Mouse (Mus musculus) forebrain, postnatal 0 days (tissue): Measurements from ENCODE around the gene Retreg3. TPM values are rescaled to one million over a fixed set of nuclear protein-coding genes. Genes with fewer than 3 reads are reported as not detected.
"Not testable (repeated sequence)": the region's sequence is repeated elsewhere in the genome, so short reads cannot be mapped to it uniquely, and the experiment has no call there.

Experiments used
- ATAC-seq: fragments of 200-750 bp; cut with Nextera tagmentation; 2 replicates; pipeline ENCODE4 v1.8.0; 2017; ENCODE audit warnings: mild to moderate bottlenecking, moderate library complexity
- DNase-seq: peaks from one replicate; pipeline ENCODE4 v3.0.0-alpha.2; 2015
- H3K27ac ChIP-seq: fragments of 300-500 bp; sonication (generic); 2 replicates; pipeline ENCODE4 v1.5.1; 2014; ENCODE audit warnings: low read depth, mild to moderate bottlenecking, antibody characterized with exemption, low read length, moderate library complexity, mixed read lengths
- H3K27me3 ChIP-seq: fragments of 300-500 bp; sonication (generic); 2 replicates; pipeline ENCODE4 v1.6.1; 2014; ENCODE audit warnings: mild to moderate bottlenecking, low read length, mixed read lengths; ENCODE audit not compliant: insufficient read depth
- H3K36me3 ChIP-seq: fragments of 300-500 bp; sonication (generic); 2 replicates; pipeline ENCODE4 v1.6.1; 2014; ENCODE audit warnings: mild to moderate bottlenecking, moderate library complexity; ENCODE audit not compliant: insufficient read depth
- H3K4me1 ChIP-seq: fragments of 300-500 bp; sonication (generic); 2 replicates; pipeline ENCODE4 v1.6.1; 2014; ENCODE audit warnings: antibody characterized with exemption; ENCODE audit not compliant: insufficient read depth
- H3K4me2 ChIP-seq: fragments of 300-500 bp; sonication (generic); 2 replicates; pipeline ENCODE4 v1.6.1; 2014; ENCODE audit warnings: low read depth, mild to moderate bottlenecking, moderate library complexity
- H3K4me3 ChIP-seq: fragments of 300-500 bp; sonication (generic); 2 replicates; pipeline ENCODE4 v1.5.1; 2014; ENCODE audit warnings: low read depth, low read length, mixed read lengths
- H3K9ac ChIP-seq: fragments of 300-500 bp; sonication (generic); 2 replicates; pipeline ENCODE4 v1.6.1; 2014; ENCODE audit warnings: mild to moderate bottlenecking
- H3K9me3 ChIP-seq: fragments of 300-500 bp; sonication (generic); 2 replicates; pipeline ENCODE4 v1.6.1; 2016; ENCODE audit warnings: low read length
- CTCF ChIP-seq: sonication (generic); IDR thresholded peaks from 2 replicates; pipeline ENCODE4 v1.5.1; 2016; ENCODE audit warnings: antibody characterized with exemption, control low read depth, low read depth
- WGBS: fragments of 180-500 bp; shearing (Covaris S2); extraction: QIAGEN DNeasy Blood & Tissue Kit; methylation state at CpG from one replicate; pipeline ENCODE4 v1.1.7; 2014; 5-methylcytosine and 5-hydroxymethylcytosine counted together
- polyA plus RNA-seq: library from polyadenylated mRNA; unstranded; fragments of >200 nt; fragmentation: Nextera tagmentation; extraction: Ambion mirVana; gene quantifications from 2 replicates; pipeline ENCODE4 v1.2.1, GENCODE M21; 2015
- total RNA-seq: library from RNA; depleted of rRNA; stranded (reverse); fragments of >200 nt; gene quantifications from 2 replicates; pipeline ENCODE4 v1.2.3, GENCODE M21; 2014

Retreg3 gene
- total and polyA plus RNA-seq, 2 experiments from 2014 or later = 23.2 to 59.0 TPM

DNA sequence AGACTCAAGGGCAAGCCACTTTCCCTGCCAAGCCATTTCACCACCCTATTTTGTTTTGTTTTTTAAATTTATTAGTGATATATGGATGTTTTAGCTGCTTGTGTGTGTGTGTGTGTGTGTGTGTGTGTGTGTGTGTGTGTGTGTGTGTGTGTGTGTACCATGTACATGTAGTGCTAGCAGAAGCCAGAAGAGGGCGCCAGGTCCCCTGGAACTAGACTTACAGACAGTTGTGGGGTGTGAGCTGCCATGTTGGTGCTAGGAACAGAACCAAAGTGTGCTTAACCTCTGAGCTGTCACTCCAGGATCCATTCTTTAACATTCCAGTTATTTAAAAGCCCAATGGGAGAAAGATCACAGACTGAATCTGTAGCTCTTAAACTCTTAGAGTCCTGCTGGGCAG lies 7.4 kb upstream of the Retreg3 start:
- Histone ChIP-seq H3K9me3 (no peaks in the 10 kb centered on the region), H3K27ac (no peak overlapping the region), H3K4me2 (no peak overlapping the region), H3K4me3 (no peak overlapping the region), H3K27me3 (no peaks in the 10 kb centered on the region), H3K4me1 (no peaks in the 10 kb centered on the region), H3K9ac (no peak overlapping the region), H3K36me3 (peaks cover 32% of the 10 kb centered on the region)
- ATAC-seq (no peak), DNase-seq (no peak)
- WGBS = 78% methylated on average over 1 of the region's 1 CpGs
- peak; percentile 33 for TF ChIP-seq CTCF

DNA sequence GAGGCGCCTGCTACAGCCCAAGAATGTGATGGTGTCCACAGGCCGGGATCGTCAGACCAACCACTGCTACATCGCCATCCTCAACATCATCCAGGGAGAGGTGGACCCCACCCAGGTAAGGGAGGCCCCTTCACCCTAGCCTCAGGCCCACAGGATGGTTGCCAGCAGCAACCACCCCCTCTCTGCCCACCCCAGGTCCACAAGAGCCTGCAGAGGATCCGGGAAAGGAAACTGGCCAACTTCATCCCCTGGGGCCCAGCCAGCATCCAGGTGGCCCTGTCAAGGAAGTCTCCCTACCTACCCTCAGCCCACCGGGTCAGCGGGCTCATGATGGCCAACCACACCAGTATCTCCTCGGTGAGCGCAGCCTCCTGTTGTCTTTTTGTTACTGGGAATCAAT lies 5.3 kb upstream of the Retreg3 start:
- not testable (repeated sequence) for H3K9me3 ChIP-seq, DNase-seq, H3K4me3 ChIP-seq, H3K9ac ChIP-seq, H3K4me2 ChIP-seq, H3K4me1 ChIP-seq, H3K27ac ChIP-seq, ATAC-seq, H3K27me3 ChIP-seq
- WGBS = 97% methylated on average over 7 of the region's 9 CpGs
- peaks cover 32% of the 10 kb centered on the region for H3K36me3 ChIP-seq

DNA sequence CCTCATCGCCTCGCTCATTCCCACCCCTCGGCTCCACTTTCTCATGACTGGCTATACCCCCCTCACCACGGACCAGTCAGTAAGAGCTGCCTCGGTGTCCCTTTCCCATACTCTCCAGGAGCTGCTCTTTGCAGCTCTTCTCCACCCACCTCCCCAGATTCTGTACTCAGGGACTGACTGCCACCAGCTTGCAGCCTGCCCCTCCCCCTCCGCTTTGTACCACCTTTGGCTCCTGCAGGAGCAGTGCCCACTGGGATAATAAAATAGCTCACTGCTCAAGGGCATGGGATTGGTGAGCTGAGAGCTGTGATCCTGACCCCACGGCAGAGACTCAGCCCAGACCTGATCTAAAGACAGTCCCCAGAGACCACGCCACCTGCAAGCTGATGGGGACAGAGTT lies 4.8 kb upstream of the Retreg3 start:
- not testable (repeated sequence) for ATAC-seq, H3K4me3 ChIP-seq, H3K9ac ChIP-seq, H3K27me3 ChIP-seq, H3K4me2 ChIP-seq, H3K9me3 ChIP-seq, DNase-seq, H3K27ac ChIP-seq, H3K4me1 ChIP-seq
- 97% methylated on average over 8 of the region's 8 CpGs for WGBS
- peaks cover 32% of the 10 kb centered on the region for H3K36me3 ChIP-seq

DNA sequence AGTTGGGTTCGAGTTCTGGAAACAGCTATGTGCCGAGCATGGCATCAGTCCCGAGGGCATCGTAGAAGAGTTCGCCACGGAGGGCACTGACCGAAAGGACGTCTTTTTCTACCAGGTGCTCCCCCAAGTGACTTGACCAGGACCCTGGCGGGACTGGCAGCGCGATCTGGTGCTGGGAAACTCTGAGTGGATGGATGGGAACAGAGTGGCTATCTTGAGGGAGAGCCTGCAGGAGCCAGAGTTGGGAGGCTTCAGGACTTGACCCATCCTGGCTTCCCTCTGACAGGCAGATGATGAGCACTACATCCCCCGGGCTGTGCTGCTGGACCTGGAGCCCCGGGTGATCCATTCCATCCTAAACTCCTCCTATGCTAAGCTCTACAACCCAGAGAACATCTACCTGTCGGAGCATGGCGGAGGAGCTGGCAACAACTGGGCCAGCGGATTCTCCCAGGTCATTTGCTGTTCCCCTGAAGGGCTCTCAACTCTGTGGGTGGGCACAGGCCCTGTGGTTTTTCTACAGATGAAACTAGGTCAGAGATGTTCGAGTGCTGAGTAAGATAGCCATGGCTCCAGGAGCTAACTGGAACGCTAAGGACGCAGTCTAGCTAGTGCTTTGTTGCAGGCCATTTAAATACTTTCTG lies 974 bp upstream of the Retreg3 start:
- peaks cover 17% of the 10 kb centered on the region for H3K4me1 ChIP-seq
- H3K9me3 ChIP-seq = no peaks in the 10 kb centered on the region
- no peaks in the 10 kb centered on the region for H3K27me3 ChIP-seq
- H3K9ac ChIP-seq = peak overlapping the region; percentile 74
- DNase-seq (no peak), ATAC-seq (no peak)
- peaks cover 22% of the 10 kb centered on the region for H3K36me3 ChIP-seq
- peak overlapping the region; percentile 75 for H3K4me3 ChIP-seq
- 21% methylated on average over 19 of the region's 19 CpGs for WGBS
- H3K4me2 ChIP-seq = peak overlapping the region; percentile 88
- no peak for TF ChIP-seq CTCF
- peak overlapping the region; percentile 81; the same call in 1 of the 2 replicates for H3K27ac ChIP-seq

DNA sequence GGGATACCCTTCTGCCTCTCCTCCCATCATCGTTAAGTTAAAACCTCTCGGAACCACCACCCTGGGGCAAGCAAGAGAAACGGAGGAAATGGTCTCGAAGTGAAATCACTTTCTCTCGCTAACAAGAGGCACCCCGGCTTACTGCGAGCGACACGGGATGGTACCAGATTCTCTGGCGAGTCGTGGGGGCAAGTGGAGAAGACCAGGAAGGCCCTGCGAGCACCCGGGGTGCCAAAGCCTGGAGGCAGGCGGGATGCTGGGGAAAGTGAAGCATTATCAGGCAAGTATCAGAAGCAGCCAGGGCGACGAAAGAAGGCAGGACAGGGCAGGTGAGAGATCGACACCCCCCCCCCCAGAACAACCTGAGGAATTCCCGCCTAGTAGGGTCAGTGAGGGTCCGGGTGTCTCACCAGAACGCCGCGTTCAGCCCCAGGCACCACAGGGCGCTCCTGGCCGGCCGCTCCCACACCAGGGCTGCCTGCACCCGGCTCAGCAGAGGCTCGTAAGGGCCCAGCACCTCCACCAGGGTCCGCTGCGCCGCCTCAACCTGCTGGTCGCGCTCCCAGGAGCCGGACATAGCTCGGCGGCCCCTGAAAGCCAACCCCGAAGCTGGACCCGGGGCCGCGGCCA lies 447 bp downstream of the Retreg3 start:
- under 1% methylated on average over 39 of the region's 39 CpGs for WGBS
- Histone ChIP-seq H3K4me1 (peaks cover 17% of the 10 kb centered on the region), H3K4me2 (peak overlapping the region; percentile 87), H3K27me3 (no peaks in the 10 kb centered on the region), H3K36me3 (peaks cover 12% of the 10 kb centered on the region; the same call in 1 of the 2 replicates), H3K27ac (peak overlapping the region; percentile 94), H3K4me3 (peak overlapping the region; percentile 75), H3K9me3 (no peaks in the 10 kb centered on the region), H3K9ac (peak overlapping the region; percentile 94)
- DNase-seq (no peak), ATAC-seq (peak; percentile 66)
- TF ChIP-seq CTCF = peak; percentile 47

DNA sequence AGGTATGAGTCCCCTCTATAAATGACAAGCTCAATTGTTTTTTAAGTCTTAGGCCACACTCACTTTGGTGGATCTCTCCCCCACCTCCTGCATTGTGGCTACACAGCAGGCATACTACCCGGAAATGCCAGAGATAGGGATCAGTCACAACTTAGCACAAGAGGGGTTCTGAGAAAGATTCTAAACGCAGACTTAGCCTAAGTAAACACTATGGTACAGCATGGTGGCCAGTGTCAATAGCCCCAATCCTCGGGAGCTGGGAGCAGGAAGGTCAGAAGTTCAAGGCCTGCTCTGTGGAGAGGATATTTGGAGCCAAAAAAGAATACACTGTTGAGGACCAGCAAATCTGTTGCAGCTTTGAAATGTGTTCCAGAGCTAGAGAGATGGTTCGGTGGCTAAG lies 1.6 kb downstream of the Retreg3 start:
- H3K4me3 ChIP-seq = no peak overlapping the region
- peak overlapping the region; percentile 87 for H3K4me2 ChIP-seq
- H3K4me1 ChIP-seq = peaks cover 17% of the 10 kb centered on the region
- no peak for DNase-seq
- peak overlapping the region; percentile 94; the same call in 1 of the 2 replicates for H3K9ac ChIP-seq
- peaks cover 8% of the 10 kb centered on the region; the same call in 1 of the 2 replicates for H3K36me3 ChIP-seq
- no peaks in the 10 kb centered on the region for H3K27me3 ChIP-seq
- no peak overlapping the region for H3K27ac ChIP-seq
- no peak for TF ChIP-seq CTCF
- ATAC-seq = no peak
- no peaks in the 10 kb centered on the region for H3K9me3 ChIP-seq
- 54% methylated on average over 4 of the region's 4 CpGs for WGBS

DNA sequence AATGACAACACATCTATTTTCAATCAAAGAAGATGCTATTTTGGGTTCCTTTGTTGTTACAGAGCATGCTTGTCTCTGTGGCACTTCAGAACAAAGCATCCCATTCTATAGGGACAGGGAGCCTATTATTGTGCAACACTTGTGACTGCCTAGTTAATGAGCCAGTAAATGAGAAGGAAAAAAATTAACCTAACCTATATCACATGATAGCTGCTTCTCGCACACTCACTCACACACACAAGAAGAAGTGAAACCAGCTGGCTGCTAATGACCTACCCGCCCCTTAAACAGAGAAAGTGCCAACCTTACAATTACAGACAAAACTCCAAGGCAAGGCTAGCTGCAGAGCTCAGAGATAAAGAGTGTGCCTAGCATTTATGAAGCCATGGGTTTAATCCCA lies 4.1 kb downstream of the Retreg3 start:
- no peak for TF ChIP-seq CTCF
- DNase-seq = no peak
- no peak for ATAC-seq
- Histone ChIP-seq H3K4me2 (no peak overlapping the region), H3K27ac (no peak overlapping the region), H3K4me3 (no peak overlapping the region), H3K36me3 (no peaks in the 10 kb centered on the region), H3K9me3 (no peaks in the 10 kb centered on the region), H3K27me3 (no peaks in the 10 kb centered on the region), H3K4me1 (peaks cover 10% of the 10 kb centered on the region), H3K9ac (no peak overlapping the region)
- 27% methylated on average over 2 of the region's 2 CpGs for WGBS
